Mouse (Mus musculus) liver, embryonic 16.5 days (tissue): ENCODE measurements around the gene Kcnd3. TPM values are rescaled to one million over a fixed set of nuclear protein-coding genes. Genes with fewer than 3 reads are reported as not detected.

Experiments used
- ATAC-seq: fragments of 200-750 bp; cut with Nextera tagmentation; 2 replicates; pipeline ENCODE4 v1.8.0; 2017; ENCODE audit warnings: low read depth, mild to moderate bottlenecking, moderate number of reproducible peaks, moderate library complexity
- H3K27ac ChIP-seq: fragments of 300-500 bp; sonication (generic); 2 replicates; pipeline ENCODE4 v1.5.1; 2014; ENCODE audit warnings: mild to moderate bottlenecking, low read length
- H3K27me3 ChIP-seq: fragments of 300-500 bp; sonication (generic); 2 replicates; pipeline ENCODE4 v1.6.1; 2014; ENCODE audit warnings: low read depth, low read length, mixed read lengths; ENCODE audit not compliant: control insufficient read depth, insufficient read depth
- H3K36me3 ChIP-seq: fragments of 300-500 bp; sonication (generic); 2 replicates; pipeline ENCODE4 v1.6.1; 2014; ENCODE audit warnings: mild to moderate bottlenecking; ENCODE audit not compliant: control insufficient read depth, insufficient read depth
- H3K4me1 ChIP-seq: fragments of 300-500 bp; sonication (generic); 2 replicates; pipeline ENCODE4 v1.6.1; 2014; ENCODE audit warnings: low read depth, low read length, mixed read lengths; ENCODE audit not compliant: control insufficient read depth
- H3K4me2 ChIP-seq: fragments of 300-500 bp; sonication (generic); 2 replicates; pipeline ENCODE4 v1.6.1; 2014; ENCODE audit warnings: low read depth, low read length, mixed read lengths
- H3K4me3 ChIP-seq: fragments of 300-500 bp; sonication (generic); 2 replicates; pipeline ENCODE4 v1.5.1; 2014; ENCODE audit warnings: low read depth, mild to moderate bottlenecking, low read length
- H3K9ac ChIP-seq: fragments of 300-500 bp; sonication (generic); 2 replicates; pipeline ENCODE4 v1.6.1; 2014; ENCODE audit warnings: low read depth, low read length
- H3K9me3 ChIP-seq: fragments of 300-500 bp; sonication (generic); replicated peaks from 2 replicates; pipeline ENCODE4 v1.6.1; 2016; ENCODE audit warnings: low read length; ENCODE audit not compliant: control insufficient read depth
- WGBS: fragments of 180-500 bp; shearing (Covaris S2); extraction: QIAGEN DNeasy Blood & Tissue Kit; methylation state at CpG from one replicate; pipeline ENCODE4 v1.1.7; 2014; ENCODE audit not compliant: insufficient replicate concordance; 5-methylcytosine and 5-hydroxymethylcytosine counted together
- polyA plus RNA-seq: library from polyadenylated mRNA; unstranded; fragments of >200 nt; fragmentation: Nextera tagmentation; extraction: Ambion mirVana; gene quantifications from 2 replicates; pipeline ENCODE4 v1.2.1, GENCODE M21; 2015

The Kcnd3 gene
- polyA plus RNA-seq, 1 experiment from 2014 or later, result 0.05 TPM

DNA sequence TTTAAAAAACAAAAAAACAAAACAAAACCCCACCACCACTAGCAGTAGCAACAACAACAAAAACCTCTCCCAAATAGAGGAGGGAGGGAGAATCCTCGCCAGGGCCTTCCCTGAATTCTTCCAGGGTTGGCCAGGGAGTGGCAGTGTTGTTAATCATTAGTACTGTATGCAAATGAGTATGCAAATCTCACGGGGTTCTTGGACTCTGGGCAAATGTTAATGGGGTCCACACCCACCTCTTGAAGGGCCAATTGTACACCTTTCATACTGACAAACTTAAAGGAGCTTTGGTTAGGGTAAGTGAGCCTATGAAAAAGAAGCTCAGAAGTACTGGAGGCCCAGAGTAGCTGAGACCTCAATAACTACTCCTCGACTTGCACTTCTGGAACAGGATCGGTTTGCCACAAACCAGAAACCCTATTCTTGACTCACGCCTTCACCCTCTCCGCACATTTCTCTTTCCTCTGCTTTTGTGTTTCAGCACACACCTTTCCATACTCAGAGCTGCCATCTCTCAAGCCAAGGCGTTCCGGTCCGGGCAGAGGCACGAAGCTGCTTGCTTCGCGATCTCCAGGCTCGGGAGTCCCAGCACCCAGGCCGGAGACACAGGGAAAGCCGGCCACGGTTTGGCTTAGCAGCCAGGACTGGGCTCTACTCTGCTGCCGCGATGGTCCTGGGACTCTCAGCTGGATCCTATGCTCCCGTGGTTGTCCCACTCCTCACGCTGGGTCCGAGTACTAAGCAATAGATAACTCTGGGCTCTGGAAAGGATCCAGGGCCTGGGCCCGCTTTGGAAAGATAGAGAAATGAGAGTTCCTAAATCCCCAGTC is 1.3 kb upstream of the Kcnd3 start:
- Histone ChIP-seq H3K4me2 (no peak overlapping the region), H3K27me3 (peaks cover 63% of the 10 kb centered on the region)
- 3% methylated on average over 22 of the region's 22 CpGs for WGBS

DNA sequence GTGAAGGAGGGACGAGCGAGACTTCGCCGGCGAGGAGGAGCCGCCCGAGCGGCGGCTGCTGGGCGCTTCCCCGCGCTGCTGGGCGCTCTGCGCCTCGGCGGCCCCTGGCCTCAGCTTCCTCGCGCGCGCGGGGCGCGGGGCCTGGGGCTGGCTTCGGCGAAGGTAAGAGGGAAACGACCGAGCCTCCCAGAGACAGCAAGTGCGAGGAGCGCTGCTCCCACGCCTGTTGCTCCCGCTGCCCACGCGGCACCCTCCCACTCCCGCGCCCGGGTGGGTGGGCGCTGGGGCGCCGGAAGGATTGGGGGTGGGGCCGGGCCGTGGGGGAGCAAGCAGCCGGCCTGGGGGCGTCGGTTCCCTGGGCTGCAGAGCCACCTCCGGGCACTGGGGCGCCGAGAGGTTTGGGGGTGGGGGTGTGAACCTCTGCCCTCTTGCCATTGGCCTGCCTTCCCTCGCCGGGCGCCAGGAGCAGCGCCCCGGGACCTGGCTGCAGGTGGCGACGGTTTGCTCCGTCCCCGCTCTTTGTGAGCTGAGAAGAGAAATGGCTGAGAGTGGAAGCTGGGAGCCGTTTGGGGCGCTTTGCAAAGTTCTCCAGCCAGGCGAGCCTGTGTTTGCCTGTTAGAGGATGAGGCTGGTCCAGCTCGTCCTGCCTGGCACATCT is 555 bp downstream of the Kcnd3 start:
- H3K9ac ChIP-seq, result no peak overlapping the region
- H3K9me3 ChIP-seq, result no peaks in the 10 kb centered on the region
- peak overlapping the region; percentile 62 for H3K4me2 ChIP-seq
- peak overlapping the region; percentile 42 for H3K4me3 ChIP-seq
- under 1% methylated on average over 57 of the region's 60 CpGs for WGBS
- no peak for ATAC-seq
- H3K27me3 ChIP-seq, result peaks cover 63% of the 10 kb centered on the region
- H3K36me3 ChIP-seq, result no peaks in the 10 kb centered on the region
- no peak overlapping the region for H3K27ac ChIP-seq
- no peaks in the 10 kb centered on the region; the same call in 1 of the 2 replicates for H3K4me1 ChIP-seq

More for the DNA sequence above, 1.3 kb upstream of the Kcnd3 start:
- Histone ChIP-seq H3K9me3 (no peaks in the 10 kb centered on the region), H3K27ac (no peak overlapping the region), H3K9ac (no peak overlapping the region), H3K4me3 (no peak overlapping the region), H3K4me1 (no peaks in the 10 kb centered on the region; the same call in 1 of the 2 replicates), H3K36me3 (no peaks in the 10 kb centered on the region)
- ATAC-seq, result no peak

DNA sequence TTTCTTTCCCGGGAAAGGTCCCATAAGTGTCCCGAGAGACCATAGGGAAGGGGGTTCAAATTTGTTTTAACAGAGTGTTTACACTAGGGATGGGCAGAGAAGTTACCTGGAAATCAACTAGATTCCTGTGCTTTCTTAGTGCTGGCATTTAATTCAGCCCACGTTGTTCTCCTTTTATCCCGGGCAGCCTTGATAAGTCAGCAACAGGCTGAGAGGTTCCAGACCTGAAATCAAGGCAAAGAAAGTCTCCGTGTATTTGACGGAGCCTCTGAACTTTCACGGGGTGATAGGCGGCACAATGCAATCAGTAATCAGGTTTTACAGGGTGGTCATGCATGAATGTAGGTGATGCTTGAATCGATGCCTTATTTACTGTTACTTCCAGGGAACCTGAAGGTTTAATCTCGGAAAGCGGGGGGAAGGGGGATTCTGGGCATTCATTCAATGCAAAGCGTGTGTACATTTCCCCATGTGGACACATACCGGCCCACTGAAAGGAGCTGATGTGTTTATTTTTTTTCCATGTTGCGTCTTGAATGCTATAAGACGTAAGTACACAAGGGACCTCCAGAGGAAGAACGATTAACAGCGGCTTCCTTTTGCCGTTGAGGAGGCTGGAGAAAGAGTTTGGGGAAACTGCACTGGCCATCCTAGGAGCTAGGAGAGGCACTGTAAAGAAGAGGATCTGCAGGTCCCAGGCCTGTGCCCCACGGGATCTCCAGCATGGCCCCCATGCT is 1.3 kb downstream of the Kcnd3 start:
- WGBS, result 5% methylated on average over 19 of the region's 19 CpGs
- Histone ChIP-seq H3K4me3 (no peak overlapping the region), H3K36me3 (no peaks in the 10 kb centered on the region), H3K27ac (no peak overlapping the region), H3K4me1 (no peaks in the 10 kb centered on the region; the same call in 1 of the 2 replicates), H3K27me3 (peaks cover 63% of the 10 kb centered on the region), H3K9me3 (no peaks in the 10 kb centered on the region), H3K9ac (no peak overlapping the region), H3K4me2 (no peak overlapping the region)
- no peak for ATAC-seq

DNA sequence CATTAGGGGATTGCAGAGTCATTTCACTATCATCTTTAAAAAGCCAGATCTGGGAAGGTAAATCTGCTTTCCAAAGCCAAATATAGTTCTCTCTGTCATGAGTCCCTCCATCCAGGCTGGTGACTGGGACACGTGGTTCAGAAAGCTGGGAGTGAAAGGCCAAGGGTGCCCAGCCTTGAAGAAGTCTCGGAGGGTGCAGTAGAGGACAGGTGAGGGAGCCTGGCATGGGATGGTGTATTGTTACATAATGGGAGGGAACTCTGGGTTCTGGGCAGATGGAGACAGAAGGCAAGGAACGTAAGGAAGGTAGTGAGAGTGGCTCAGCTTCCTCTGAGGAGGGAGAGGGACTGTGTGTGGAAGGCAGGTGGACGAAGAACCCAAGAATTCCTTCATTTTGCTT is 5.5 kb downstream of the Kcnd3 start:
- Histone ChIP-seq H3K27me3 (peaks cover 25% of the 10 kb centered on the region), H3K9me3 (no peaks in the 10 kb centered on the region), H3K36me3 (no peaks in the 10 kb centered on the region), H3K9ac (no peak overlapping the region), H3K27ac (no peak overlapping the region), H3K4me3 (no peak overlapping the region), H3K4me2 (no peak overlapping the region), H3K4me1 (no peaks in the 10 kb centered on the region)
- ATAC-seq, result no peak
- 61% methylated on average over 4 of the region's 4 CpGs for WGBS

DNA sequence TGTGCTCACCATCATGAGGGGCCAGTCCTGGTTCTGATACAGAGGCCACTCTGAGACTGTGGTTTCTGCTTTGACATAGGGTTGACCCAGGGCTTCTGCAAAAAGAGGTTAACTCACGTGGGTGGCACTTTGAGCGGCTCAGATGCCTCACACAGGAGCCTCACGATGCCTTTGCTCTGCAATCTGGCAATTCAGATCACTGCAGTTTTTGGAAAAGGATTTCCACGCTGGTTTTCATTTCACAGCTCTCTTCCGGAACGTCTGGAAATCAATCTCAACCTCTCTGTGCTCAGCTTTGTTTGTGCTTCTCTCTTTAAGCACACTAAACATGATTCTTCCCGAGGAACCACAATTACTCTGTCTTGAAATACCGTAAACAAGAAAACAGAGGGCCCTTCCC is 14.4 kb downstream of the Kcnd3 start:
- Histone ChIP-seq H3K9me3 (no peaks in the 10 kb centered on the region), H3K27ac (no peak overlapping the region), H3K4me2 (no peak overlapping the region), H3K4me1 (no peaks in the 10 kb centered on the region), H3K27me3 (no peaks in the 10 kb centered on the region), H3K4me3 (no peak overlapping the region), H3K9ac (no peak overlapping the region), H3K36me3 (no peaks in the 10 kb centered on the region)
- ATAC-seq, result no peak
- 46% methylated on average over 8 of the region's 8 CpGs for WGBS

DNA sequence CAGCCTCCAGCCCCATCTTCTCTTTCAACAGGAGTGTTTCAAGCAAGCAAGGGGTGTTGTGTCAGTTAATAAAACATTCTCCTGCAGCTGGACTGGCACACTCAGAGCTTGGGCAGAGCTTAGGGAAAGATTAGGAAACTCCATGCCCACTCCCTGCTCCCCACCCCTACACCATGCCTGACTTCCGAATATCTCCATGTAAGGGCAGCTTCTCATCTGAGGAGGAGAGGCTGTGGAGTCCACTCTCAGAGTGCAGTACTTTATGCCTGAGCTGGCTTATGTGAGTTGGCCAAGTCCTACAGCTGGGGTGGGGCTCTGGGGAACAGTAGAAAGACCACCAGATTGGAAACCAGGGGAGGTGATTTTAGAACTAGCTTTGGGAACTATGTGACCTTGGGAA is 20.4 kb downstream of the Kcnd3 start:
- H3K9ac ChIP-seq, result no peak overlapping the region
- H3K27ac ChIP-seq, result no peak overlapping the region
- no peaks in the 10 kb centered on the region for H3K36me3 ChIP-seq
- no peaks in the 10 kb centered on the region for H3K4me1 ChIP-seq
- no peaks in the 10 kb centered on the region for H3K27me3 ChIP-seq
- H3K4me3 ChIP-seq, result no peak overlapping the region
- 45% methylated on average over 1 of the region's 1 CpGs for WGBS
- H3K4me2 ChIP-seq, result no peak overlapping the region
- no peak for ATAC-seq
- H3K9me3 ChIP-seq, result no peaks in the 10 kb centered on the region

DNA sequence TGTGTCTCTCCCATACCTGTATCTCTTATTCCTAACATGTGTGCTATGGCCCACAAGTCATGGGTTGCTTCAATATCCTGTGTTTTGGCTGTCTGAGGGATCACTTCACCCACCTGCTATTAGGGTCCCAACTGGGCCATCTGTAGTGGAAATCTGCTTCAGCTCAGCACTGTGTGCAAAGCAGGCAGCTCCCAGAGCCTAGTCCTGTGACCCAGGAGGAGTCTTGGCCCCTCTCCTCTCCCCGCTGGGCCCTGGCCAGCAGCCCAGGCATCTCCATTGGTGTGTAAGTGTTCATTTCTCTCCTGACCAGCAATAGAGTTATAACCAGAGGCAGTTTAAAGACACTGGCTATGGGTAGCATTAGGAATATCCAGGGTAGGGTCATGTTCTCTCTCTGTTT is 24.3 kb downstream of the Kcnd3 start:
- Histone ChIP-seq H3K9me3 (no peaks in the 10 kb centered on the region), H3K27ac (no peak overlapping the region), H3K4me2 (no peak overlapping the region), H3K27me3 (no peaks in the 10 kb centered on the region), H3K9ac (no peak overlapping the region), H3K4me1 (no peaks in the 10 kb centered on the region), H3K4me3 (no peak overlapping the region), H3K36me3 (no peaks in the 10 kb centered on the region)
- WGBS, result 65% methylated on average over 1 of the region's 1 CpGs
- ATAC-seq, result no peak

DNA sequence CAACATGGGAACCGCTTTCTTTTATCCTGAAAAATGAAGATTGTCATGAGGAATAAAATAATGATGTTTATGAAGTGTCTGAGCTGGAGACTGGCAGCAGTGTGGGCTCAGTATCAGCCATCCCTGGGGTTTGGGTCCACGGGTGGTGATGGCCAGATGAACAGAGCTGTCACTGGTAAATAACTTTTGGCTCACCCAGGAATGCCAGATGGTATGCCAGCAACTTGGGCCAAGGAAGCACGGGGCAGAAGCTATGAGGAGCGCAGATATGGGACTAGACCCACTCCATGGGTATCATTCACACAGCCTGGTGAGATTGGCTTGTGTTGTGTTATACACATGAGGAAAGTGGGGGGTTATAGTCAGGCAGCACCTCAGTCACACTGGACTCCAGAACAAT is 26.7 kb downstream of the Kcnd3 start:
- H3K4me2 ChIP-seq, result no peak overlapping the region
- H3K9ac ChIP-seq, result no peak overlapping the region
- no peak overlapping the region for H3K27ac ChIP-seq
- H3K4me3 ChIP-seq, result no peak overlapping the region
- ATAC-seq, result no peak
- 42% methylated on average over 4 of the region's 4 CpGs for WGBS
- no peaks in the 10 kb centered on the region for H3K4me1 ChIP-seq
- no peaks in the 10 kb centered on the region for H3K9me3 ChIP-seq
- H3K36me3 ChIP-seq, result no peaks in the 10 kb centered on the region
- H3K27me3 ChIP-seq, result no peaks in the 10 kb centered on the region

DNA sequence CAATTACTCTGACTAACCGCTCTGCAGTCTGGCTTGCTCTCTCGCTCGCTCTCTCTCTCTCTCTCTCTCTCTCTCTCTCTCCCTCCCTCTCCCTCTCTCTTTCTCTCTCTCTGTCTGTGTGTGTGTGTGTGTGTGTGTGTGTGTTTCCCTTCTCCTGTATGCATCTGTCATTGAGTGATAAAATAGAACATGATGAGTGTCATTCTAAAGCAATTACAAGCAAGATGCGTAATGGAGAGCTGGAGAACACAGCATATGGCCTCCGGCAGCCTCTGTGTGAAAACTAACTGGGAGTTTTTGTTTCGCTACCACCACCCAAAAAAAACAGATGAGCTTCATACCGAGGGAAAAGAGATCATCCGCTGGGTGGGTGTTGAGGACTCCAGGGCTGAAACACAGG is 29.3 kb downstream of the Kcnd3 start:
- no peaks in the 10 kb centered on the region for H3K4me1 ChIP-seq
- no peaks in the 10 kb centered on the region for H3K9me3 ChIP-seq
- 65% methylated on average over 8 of the region's 8 CpGs for WGBS
- H3K27ac ChIP-seq, result no peak overlapping the region
- no peak overlapping the region for H3K9ac ChIP-seq
- H3K36me3 ChIP-seq, result no peaks in the 10 kb centered on the region
- no peak for ATAC-seq
- no peaks in the 10 kb centered on the region for H3K27me3 ChIP-seq
- H3K4me3 ChIP-seq, result no peak overlapping the region
- H3K4me2 ChIP-seq, result no peak overlapping the region
